In the genomic region with DNA sequence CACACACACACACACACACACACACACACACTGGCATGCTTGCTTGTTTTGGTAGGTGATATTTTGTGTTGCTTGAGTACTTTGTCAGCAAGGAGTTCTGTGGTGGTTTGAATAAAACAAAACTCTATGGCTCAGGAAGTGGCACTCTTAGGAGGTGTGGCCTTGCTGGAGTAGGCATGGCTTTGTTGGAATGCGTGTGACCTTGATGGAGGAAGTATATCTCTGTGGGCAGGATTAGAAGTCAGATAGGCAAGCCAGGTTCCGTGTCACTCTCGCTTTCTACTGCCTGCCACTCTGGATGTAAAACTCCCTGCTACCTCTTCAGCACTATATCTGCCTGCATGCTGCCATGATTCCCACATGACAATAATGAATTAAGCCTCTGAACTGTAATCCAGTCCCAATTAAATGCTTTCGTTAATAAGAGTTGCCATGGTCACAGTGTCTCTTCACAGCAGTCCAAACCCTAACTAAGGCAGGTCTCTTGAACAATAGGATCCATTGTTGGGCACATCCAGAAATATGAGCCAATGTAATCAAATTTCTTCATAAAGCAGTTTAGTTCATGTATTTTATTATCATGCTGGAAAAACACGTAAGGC, we compare ENCODE assay signal across 23 mouse cellular contexts. TPM values are rescaled to one million over a fixed set of nuclear protein-coding genes. Genes with fewer than 3 reads are reported as not detected.
DNase-seq lines count a peak whose midpoint lies in the region; ATAC-seq lines count a peak whose summit lies in the region.
"Had no signal": no experiment of that assay in that cellular context is flagged by ENCODE, and none has a peak within 500 bp of the region (broad histone marks: within the 10 kb centered on the region; RNA-seq: fewer than 3 reads in every experiment).

No protein-coding gene starts in this region.

- peak; percentile 29 for DNase-seq in T-cell, adult 2 months (ENCODE audit: low spot score)
- peak; percentile 3 for DNase-seq in retina, postnatal 7 days (ENCODE audit: low read depth, low spot score)
- no peak for DNase-seq in MN1 (ENCODE audit: low spot score)
- DNase-seq: cerebellum, postnatal 10 days; embryo, embryonic 11 days; forebrain, postnatal 0 days; gastrocnemius, adult 2 months; heart, adult 11 months; heart, postnatal 4 days; kidney, adult 8-10 months; kidney, postnatal 25 days; layer of hippocampus, adult 9-11 months had no signal

- 72% methylated on average over 5 of the region's 5 CpGs for WGBS in forebrain, embryonic 12.5 days
- 51% methylated on average over 5 of the region's 5 CpGs for WGBS in forebrain, embryonic 13.5 days
- 61% methylated on average over 5 of the region's 5 CpGs for WGBS in hindbrain, embryonic 16.5 days
- 70% methylated on average over 5 of the region's 5 CpGs for WGBS in intestine, embryonic 15.5 days

- no peak overlapping the region for H3K9ac ChIP-seq in forebrain, embryonic 12.5 days
- H3K9ac ChIP-seq in forebrain, embryonic 13.5 days, result no peak overlapping the region
- H3K9ac ChIP-seq in hindbrain, embryonic 16.5 days (ENCODE audit: low read depth, low read length), result no peak overlapping the region
- H3K9ac ChIP-seq in intestine, embryonic 15.5 days, result no peak overlapping the region
- H3K9ac ChIP-seq: embryonic facial prominence, embryonic 15.5 days; forebrain, postnatal 0 days; heart, embryonic 13.5 days; limb, embryonic 13.5 days; liver, embryonic 14.5 days had no signal

- no peaks in the 10 kb centered on the region for H3K9me3 ChIP-seq in forebrain, embryonic 12.5 days
- no peaks in the 10 kb centered on the region for H3K9me3 ChIP-seq in forebrain, embryonic 13.5 days (replicated peaks)
- H3K9me3 ChIP-seq in hindbrain, embryonic 16.5 days (ENCODE audit: control insufficient read depth, low read length), result no peaks in the 10 kb centered on the region
- H3K9me3 ChIP-seq in intestine, embryonic 15.5 days, result no peaks in the 10 kb centered on the region
- H3K9me3 ChIP-seq: embryonic facial prominence, embryonic 15.5 days; heart, embryonic 13.5 days; limb, embryonic 13.5 days had no signal

- ATAC-seq in forebrain, embryonic 12.5 days (ENCODE audit: low FRiP score), result 0 out of 2 replicates have a peak, but pooled peaks have one; percentile 60
- ATAC-seq in forebrain, embryonic 13.5 days, result no peak
- ATAC-seq in megakaryocyte, adult 5-6 weeks (ENCODE audit: poor library complexity, severe bottlenecking), result peak; percentile 94
- no peak for ATAC-seq in hindbrain, embryonic 16.5 days
- ATAC-seq in intestine, embryonic 15.5 days, result no peak
- ATAC-seq: forebrain, postnatal 0 days; lung, postnatal 0 days had no signal

- H3K4me3 ChIP-seq in forebrain, embryonic 12.5 days (replicated peaks), result no peak overlapping the region
- no peak overlapping the region for H3K4me3 ChIP-seq in forebrain, embryonic 13.5 days
- no peak overlapping the region for H3K4me3 ChIP-seq in hindbrain, embryonic 16.5 days (ENCODE audit: low read length)
- H3K4me3 ChIP-seq in intestine, embryonic 15.5 days (replicated peaks), result no peak overlapping the region
- H3K4me3 ChIP-seq: embryonic facial prominence, embryonic 15.5 days; gastrocnemius, adult 2 months; heart, embryonic 13.5 days; limb, embryonic 13.5 days had no signal

- H3K27ac ChIP-seq in forebrain, embryonic 12.5 days, result no peak overlapping the region
- no peak overlapping the region for H3K27ac ChIP-seq in forebrain, embryonic 13.5 days
- no peak overlapping the region for H3K27ac ChIP-seq in hindbrain, embryonic 16.5 days (ENCODE audit: low read depth, low read length)
- no peak overlapping the region for H3K27ac ChIP-seq in intestine, embryonic 15.5 days
- H3K27ac ChIP-seq: embryonic facial prominence, embryonic 15.5 days; gastrocnemius, adult 2 months; heart, embryonic 13.5 days; limb, embryonic 13.5 days; liver, embryonic 14.5 days; stomach, postnatal 0 days had no signal

- H3K4me1 ChIP-seq in forebrain, embryonic 12.5 days, result 0 out of 2 replicates have a peak, but pooled peaks cover 3% of the 10 kb centered on the region
- H3K4me1 ChIP-seq in forebrain, embryonic 13.5 days, result peaks cover 3% of the 10 kb centered on the region; the same call in 1 of the 2 replicates
- no peaks in the 10 kb centered on the region for H3K4me1 ChIP-seq in hindbrain, embryonic 16.5 days (ENCODE audit: control insufficient read depth, insufficient read depth, low read depth, low read length)
- no peaks in the 10 kb centered on the region for H3K4me1 ChIP-seq in intestine, embryonic 15.5 days (replicated peaks)
- H3K4me1 ChIP-seq: embryonic facial prominence, embryonic 15.5 days; limb, embryonic 13.5 days had no signal

- H3K36me3 ChIP-seq in forebrain, embryonic 12.5 days (replicated peaks), result no peaks in the 10 kb centered on the region
- H3K36me3 ChIP-seq in forebrain, embryonic 13.5 days (ENCODE audit: poor library complexity, severe bottlenecking), result no peaks in the 10 kb centered on the region
- H3K36me3 ChIP-seq in hindbrain, embryonic 16.5 days (ENCODE audit: control insufficient read depth, insufficient read depth, low read length), result no peaks in the 10 kb centered on the region
- no peaks in the 10 kb centered on the region for H3K36me3 ChIP-seq in intestine, embryonic 15.5 days
- H3K36me3 ChIP-seq: embryonic facial prominence, embryonic 15.5 days; heart, embryonic 13.5 days; limb, embryonic 13.5 days had no signal

- H3K27me3 ChIP-seq in forebrain, embryonic 12.5 days, result no peaks in the 10 kb centered on the region
- no peaks in the 10 kb centered on the region for H3K27me3 ChIP-seq in forebrain, embryonic 13.5 days
- no peaks in the 10 kb centered on the region for H3K27me3 ChIP-seq in hindbrain, embryonic 16.5 days (replicated peaks; ENCODE audit: control insufficient read depth, insufficient read depth, low read length)
- no peaks in the 10 kb centered on the region for H3K27me3 ChIP-seq in intestine, embryonic 15.5 days (replicated peaks)
- H3K27me3 ChIP-seq: embryonic facial prominence, embryonic 15.5 days; limb, embryonic 13.5 days had no signal

- H3K4me2 ChIP-seq in forebrain, embryonic 12.5 days, result no peak overlapping the region
- no peak overlapping the region for H3K4me2 ChIP-seq in forebrain, embryonic 13.5 days
- no peak overlapping the region for H3K4me2 ChIP-seq in hindbrain, embryonic 16.5 days (ENCODE audit: low read length)
- no peak overlapping the region for H3K4me2 ChIP-seq in intestine, embryonic 15.5 days (replicated peaks)
- H3K4me2 ChIP-seq: embryonic facial prominence, embryonic 15.5 days; heart, embryonic 13.5 days; limb, embryonic 13.5 days had no signal

RNA-seq across cellular contexts. Expression of gene Chl1, which starts 44.8 kb away (rescaled TPM):
- 20.4 and 22.9 TPM in 2 replicates for polyA plus RNA-seq in forebrain, embryonic 12.5 days (2016; fragmentation: Nextera tagmentation; extraction: Ambion mirVana)
- polyA plus RNA-seq in forebrain, embryonic 13.5 days (2015; fragmentation: Nextera tagmentation; extraction: Ambion mirVana), result 41.2 and 42.4 TPM in 2 replicates
- total RNA-seq in megakaryocyte, adult 5-6 weeks (2015), result not detected in 2 replicates
- total RNA-seq in megakaryocyte, adult 5-6 weeks (2017), result 0.07 and 0.08 TPM in 2 replicates
- polyA plus RNA-seq in hindbrain, embryonic 16.5 days (2015; fragmentation: Nextera tagmentation; extraction: Ambion mirVana), result 143 and 157 TPM in 2 replicates
- 3.4 and 3.9 TPM in 2 replicates for polyA plus RNA-seq in intestine, embryonic 15.5 days (2015; fragmentation: Nextera tagmentation; extraction: Ambion mirVana)

Comparison
In these comparisons a context has a peak if more than half of its experiments do, and no peak if none do; other contexts are left out.
1. ATAC-seq: peak in forebrain, embryonic 12.5 days (single experiment) and megakaryocyte, adult 5-6 weeks (single experiment); none in forebrain, embryonic 13.5 days (single experiment), hindbrain, embryonic 16.5 days (single experiment) and intestine, embryonic 15.5 days (single experiment).